Mouse (Mus musculus) retina, adult 2 months (tissue): ENCODE results near the gene Ccdc194.
"Not testable (repeated sequence)": the region's sequence is repeated elsewhere in the genome, so short reads cannot be mapped to it uniquely, and the experiment has no call there.

ENCODE experiments used
- DNase-seq: peaks from one replicate; pipeline ENCODE4 v3.0.0-alpha.2; 2012; ENCODE audit warnings: low read depth, low spot score

Ccdc194 gene

DNA sequence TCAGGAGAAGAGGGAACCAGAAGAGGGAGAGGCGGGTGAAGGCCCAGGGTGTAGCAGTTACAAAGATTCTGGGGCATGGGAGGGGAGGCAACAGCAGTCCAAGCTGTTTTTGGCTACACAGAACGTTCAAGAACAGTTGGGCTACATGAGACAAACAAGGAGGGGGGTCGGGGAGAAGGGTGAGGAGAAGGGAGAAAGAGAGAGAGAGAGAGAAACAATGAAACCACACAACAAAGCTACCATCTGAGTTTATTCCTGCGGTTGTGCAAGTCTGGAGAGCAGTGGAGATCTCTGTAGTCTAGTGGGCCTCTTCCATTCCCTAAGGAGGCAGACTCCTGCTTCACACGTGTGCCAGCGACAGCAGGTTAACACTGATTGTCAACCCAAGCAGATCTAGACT lies 28.5 kb upstream of the Ccdc194 start:
- no peak for DNase-seq

DNA sequence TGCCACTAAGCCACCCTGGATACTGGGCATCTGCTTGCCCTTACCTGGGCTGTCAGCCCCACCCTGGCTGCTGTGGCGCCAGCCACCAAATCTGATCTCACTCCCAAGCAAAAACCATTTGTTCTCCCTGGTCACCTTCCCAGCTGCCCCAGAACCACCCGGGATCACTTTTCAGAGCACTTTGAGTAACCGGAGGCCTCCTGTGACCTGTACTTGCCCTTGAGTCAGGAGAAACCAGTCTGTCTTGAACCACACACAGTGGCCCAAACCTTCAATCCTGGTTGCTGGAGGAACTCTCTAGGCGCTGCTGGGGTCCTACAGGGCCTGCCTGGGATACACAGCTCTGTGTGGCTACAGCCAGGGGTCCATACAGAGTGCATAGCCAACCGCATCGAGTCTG lies 27.3 kb upstream of the Ccdc194 start:
- DNase-seq, result no peak

DNA sequence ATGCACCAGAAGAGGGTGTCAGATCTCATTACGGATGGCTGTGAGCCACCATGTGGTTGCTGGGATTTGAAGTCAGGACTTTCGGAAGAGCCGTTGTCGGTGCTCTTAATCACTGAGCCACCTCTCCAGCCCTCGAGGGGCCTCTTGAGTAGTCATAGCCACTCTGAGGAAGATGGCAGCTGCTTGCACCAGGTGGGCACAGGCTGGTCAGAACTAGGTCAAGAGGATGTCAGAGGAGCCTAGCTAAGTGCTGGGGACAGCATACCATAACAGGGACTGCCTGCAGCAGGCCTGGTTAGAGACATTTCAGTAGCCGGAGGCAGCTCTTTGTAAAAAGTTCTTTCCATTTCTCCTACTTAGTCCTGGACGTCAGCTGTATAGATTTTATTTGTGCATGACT lies 25.2 kb upstream of the Ccdc194 start:
- no peak for DNase-seq

DNA sequence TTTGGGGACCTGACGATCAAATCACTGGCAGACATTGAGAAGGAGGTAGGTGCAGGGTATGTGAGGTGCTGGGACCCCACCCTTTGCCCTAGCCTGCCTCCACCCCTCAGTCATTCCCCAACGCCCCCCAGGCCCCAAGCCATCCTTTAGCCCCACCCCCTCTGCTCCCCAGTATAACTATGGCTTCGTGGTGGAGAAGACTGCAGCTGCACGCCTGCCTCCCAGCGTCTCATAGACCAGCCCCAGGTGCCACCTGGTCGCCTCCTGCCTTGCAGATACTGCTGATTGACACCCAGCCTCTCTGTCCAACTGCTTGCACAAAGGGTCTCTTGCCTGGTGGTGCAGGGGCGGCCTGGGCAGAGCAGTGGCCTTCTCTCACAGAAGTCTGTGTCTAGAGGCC lies 22.1 kb upstream of the Ccdc194 start:
- no peak for DNase-seq

DNA sequence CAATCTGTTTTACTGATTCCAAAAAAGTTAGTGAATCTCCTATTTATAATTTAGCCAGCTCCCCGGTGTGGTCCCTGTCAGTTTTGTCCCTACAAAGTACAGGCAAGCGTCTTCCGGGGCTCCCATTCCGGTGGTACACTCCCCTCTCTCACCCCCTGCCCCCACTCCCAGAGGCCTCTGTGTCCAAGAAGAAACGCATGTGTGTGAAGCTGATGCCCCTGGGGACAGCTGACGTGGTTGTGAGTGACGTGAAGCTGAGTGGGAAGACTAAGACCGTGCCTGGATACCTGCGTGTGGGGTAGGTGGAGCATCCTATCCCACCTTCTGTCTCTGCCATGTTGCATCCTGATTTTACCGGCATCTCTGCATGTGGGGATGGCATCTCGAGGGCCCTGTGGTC lies 19.5 kb upstream of the Ccdc194 start:
- no peak for DNase-seq

DNA sequence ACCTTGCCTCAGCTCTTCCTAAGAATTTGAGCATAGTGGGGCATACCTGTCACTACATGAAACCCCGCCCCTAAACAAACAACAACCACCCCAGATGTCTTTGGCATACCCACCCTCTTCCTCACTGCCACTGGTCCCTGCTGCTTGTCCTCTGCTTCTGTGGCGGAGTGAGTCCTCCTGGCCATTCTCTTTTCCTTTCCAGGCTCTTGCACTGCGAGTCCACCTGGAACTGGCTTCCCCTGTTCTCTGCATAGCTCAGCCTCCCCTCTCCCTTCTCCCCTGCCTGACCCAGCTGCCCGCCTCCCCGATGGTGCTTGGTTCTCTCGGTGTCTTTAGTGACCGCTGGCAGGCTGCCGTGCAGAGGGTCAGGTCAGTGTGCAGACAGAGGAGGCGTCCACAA lies 18.2 kb upstream of the Ccdc194 start:
- DNase-seq, result no peak

DNA sequence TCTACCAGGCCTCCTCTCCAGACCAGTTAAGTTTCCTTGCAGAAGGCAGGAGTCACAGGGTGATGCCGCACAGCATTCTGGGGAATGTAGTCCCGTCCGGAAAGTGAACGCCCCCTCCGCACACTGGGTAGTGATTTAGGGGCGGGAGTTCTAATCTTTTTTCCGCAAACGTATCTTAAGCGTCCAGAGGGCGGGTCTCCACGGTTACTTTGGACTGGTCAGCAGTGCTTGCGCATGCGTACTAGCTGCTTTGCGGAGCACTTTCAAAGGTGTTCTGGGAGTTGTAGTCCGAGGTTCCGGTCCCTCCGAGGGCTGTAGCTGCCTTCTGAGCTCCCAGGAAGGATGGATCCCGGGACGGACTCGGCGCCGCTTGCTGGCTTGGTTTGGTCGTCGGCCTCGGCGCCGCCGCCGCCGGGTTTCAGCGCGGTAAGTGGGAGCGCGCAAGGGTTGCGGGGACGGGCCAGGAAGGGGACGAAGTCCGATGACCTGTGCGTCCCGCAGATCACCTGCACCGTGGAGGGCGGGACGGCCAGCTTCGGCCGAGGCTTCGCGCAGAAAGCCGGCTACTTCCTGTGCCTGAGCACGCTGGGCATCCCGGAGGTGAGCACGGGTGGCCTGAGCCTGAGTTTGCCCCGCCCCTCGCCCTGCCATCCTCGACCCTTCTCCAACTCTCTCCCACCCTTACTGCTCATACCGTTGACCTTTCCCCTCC lies 17.3 kb upstream of the Ccdc194 start, which contains the start of gene Mvb12a:
Gene Mvb12a, plus strand, starts transcription at position 291 of the 712 bp plus-strand sequence.
- peak; percentile 98 for DNase-seq

DNA sequence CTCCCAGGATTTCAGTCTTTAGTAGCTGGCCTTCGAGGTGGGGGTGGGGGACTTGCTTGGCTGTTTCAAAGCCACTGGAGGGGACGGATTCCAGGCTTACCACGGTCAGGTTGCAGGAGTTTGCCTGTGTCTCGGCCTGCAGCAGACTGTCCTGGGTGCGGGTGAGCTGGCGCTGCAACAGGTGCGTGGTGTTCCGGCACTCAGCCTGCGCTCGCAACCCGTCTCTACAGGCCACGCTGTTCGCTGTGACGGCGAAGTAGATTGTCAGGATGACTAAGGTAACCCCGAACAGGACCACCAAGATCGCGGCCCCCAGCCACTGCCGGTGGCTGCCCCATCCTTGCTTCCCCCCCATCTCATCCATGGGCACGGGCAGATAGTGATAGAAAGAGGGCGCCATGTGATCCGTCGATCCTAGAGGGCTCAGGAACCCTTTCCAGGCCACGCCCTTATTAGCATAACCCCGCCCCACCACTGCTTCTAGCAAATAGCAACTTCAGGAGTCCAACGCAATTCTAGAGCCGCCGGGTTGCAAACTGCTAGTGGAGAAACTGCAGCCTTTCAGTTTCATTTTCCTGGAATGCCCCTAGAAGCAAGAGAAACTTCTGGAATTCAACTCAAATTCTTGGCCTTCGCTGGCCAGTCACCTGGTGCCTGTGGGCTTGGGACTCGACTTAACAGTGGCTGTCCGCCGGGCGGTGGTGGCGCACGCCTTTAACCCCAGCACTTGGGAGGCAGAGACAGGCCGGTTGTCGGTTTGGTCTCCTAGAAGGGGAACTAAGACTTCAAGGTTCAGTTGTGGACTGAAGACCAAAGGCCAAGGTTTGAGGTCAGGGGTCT lies 11.7 kb upstream of the Ccdc194 start, which contains the start of gene Bst2:
Gene Bst2, minus strand, starts transcription at position 429 of the 840 bp plus-strand sequence.
- DNase-seq, result peak; percentile 28

DNA sequence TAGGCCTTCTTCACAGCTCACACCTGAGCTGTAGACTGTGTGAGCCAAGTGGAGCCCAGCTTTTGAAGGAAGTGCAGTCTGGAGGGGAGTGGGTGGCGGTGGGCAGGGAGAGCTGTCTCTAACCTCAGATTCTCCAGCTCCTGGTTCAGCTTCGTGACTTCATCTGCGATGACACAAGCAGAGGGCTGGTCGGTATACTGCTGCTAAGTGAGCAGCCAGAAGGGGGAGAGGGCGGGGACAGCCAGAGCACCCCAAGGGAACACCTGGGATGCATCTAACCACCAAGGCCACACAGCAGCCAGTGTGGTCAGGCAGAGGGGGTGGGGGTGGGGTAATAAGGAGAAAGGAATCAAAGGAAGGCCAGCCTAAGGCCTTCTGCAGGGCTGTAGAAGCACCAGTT lies 10.2 kb upstream of the Ccdc194 start:
- DNase-seq, result no peak

DNA sequence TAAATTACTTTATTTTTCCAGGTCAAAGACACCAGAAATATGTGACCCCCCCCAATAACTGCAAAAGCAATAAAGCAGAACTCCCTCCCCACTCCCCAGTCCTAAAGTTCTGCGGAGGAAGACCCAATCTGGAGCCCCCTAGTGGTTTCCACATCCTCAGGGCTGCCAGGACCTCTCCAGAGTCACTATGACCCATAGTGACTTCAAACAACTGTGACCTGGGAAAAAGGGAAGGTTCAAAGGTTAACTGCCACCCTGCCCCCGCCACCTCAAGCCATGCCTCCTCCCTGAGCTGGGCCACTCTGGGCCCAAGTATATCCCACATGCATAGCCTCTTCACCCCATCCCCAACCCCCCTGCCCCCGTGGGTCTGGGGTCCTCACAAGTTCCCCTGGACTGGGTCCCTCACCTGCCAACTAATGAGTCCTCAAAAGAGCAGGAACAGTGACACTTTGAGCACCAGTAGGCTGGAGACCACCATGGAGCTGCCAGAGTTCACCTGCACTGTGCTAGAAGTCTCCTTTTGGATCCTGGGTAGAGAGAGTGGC lies 8.8 kb upstream of the Ccdc194 start:
- DNase-seq, result no peak

DNA sequence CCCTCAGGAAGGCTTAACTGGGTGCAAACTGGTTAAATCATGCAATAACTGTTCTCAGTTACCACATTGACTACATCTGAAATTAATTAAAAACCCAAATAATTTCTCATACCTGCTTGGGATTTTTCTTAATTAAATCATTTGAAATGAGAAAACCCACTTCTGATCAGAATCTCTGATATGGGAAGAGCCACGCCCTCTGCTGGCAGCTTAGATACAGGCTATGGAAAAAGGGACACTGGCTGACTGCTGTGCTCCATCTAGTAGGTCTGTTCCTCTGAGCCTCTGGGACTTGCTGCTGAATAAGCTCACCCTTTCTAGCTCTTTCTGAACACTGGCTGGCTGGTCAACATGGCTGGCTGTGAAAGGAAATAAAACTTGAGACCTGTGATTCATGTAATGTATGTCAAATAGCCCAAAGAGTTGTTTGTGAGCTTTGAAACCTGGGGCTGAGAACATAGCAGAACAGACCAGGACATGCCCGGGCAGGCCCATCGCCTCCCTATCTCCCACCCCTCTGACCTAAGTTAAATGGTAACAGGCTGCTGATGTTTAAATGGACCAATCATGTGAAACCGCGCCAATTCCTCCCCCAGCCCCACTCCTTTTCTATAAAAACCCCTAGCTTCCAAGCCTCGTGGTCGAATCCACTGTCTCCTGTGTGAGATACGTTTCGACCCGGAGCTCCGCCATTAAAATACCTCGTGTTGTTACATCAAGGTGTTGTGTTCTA lies 5.4 kb upstream of the Ccdc194 start:
- DNase-seq, result not testable (repeated sequence)

DNA sequence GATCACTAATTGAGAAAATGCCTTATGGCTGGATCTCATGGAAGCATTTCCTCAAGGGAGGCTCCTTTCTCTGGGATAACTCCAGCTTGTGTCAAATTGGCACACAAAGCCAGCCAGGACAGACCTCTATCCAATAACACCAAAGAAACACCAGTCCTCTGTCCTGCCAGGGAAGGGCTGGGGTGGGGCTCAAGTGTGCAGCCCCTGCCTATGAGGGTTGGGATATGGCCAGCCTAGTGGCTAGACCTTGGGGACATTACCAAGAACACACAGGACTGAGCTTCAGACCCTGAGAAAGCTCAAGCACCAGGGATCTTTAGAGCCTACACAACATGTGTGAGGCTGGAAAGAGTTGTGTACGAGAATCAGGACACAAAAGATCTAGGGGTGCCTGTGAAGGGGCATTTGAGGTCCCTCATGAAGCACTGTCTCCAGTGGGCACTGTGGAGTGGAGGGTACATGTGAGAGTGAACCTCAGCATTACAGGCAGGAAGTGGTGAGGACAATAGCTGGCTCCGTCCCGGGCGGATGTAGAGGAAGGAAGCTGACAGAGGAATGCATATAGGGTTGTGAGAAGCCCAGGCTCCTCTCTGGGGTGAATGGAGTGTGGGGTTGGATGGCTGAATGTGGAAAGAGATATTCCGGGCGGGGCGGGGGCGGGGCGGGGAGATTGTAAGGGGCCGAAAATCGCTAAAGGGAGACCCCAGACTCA lies 3.0 kb upstream of the Ccdc194 start:
- no peak for DNase-seq

DNA sequence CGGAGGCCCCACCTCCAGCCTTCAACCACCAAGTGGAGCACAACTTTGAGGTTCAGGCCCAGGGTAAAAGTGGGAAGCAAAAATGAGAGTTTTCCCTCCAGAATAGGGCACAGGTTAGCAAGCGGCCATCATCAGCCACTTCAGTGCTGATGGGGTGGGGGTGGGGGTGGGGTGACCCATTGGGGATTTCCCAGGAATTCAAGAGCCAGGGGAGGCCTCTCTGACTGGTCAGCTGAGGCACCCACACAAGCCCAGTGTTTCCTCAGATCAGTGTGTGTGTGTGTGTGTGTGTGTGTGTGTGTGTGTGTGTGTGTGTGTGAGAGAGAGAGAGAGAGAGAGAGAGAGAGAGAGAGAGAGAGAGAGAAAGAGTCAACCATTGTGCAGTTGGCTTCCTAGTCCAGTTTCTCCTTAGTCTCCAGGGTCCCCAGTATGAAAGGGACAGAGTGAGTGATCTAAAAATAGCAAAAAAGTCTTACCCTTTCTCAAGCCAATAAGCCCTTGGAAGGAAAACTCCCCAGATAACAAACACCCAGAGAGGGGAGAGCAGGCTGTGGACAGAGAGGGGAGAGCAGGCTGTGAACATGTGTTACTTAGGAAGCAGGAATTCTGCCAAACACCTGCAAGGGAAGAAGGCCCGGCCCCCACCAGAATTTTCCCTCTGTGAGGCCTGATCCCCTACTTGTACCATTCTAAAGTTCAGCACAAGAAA lies 1.8 kb upstream of the Ccdc194 start:
- no peak for DNase-seq

DNA sequence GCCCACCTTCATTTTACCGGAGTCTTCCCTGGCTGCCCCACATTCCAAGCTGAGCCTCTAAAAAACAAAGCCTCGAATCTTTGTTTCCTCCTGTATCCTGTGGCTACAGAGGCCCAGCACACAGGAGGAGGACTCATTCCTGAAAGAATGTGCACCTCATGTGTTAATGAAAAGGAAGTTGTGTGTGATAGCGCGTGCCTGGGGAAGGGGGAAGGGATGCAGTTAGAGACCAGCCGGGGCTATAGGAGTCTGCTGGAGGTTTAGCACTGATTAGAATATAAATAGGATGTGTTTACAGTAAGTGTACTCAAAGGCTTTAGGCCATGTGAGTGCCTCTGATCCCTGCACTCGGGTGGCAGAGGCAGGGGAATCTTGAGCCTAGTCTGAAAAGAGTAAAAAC lies 761 bp upstream of the Ccdc194 start:
- DNase-seq, result no peak

DNA sequence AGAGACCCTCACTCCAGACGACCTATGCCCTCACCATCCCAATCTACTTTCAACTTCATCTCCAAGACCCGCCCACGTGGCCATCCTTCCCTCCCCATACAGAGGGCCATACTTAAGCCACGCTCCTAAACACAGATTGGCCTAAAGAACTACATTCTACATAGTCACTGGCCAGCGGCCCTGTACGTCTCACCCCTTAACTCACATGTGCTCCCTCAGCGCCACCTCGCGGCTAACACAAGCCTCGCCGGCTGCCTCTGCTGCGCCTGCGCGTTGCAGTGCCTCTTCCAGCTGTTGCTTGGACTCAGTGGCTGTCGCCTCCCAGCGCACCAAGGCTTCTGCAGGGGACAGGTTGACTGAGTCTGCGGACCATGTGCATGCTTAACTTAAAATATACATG lies 3.9 kb downstream of the Ccdc194 start:
- DNase-seq, result peak; percentile 72

DNA sequence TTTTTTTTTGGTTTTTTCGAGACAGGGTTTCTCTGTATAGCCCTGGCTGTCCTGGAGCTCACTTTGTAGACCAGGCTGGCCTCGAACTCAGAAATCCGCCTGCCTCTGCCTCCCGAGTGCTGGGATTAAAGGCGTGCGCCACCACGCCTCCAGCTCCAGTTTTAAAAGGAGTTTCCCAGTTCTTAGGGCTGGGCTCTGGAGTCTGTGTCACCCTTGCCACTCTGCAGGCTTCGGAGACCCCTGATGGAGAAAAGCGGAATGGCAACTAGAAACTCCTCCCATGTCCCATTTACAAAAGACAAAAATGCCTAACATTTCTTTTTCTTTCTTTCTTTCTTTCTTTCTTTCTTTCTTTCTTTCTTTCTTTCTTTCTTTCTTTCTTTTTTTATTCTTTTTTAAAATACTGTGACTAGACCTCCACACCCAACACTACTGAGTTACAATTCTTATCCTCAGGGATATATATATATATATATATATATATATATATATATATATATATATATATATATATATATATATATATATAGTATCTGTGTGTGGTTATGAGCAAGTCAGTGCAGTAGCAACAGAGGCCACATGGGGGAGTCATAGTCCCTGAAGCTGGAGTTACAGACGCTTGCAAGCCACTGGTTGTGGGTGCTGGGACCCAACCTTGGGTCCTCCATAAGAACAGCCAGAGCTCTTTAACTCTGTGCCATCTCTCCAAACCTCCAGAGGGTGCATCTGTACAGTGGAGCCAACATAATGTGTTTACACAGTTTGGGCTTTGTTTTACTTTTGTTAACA lies 6.3 kb downstream of the Ccdc194 start:
- DNase-seq, result not testable (repeated sequence)

DNA sequence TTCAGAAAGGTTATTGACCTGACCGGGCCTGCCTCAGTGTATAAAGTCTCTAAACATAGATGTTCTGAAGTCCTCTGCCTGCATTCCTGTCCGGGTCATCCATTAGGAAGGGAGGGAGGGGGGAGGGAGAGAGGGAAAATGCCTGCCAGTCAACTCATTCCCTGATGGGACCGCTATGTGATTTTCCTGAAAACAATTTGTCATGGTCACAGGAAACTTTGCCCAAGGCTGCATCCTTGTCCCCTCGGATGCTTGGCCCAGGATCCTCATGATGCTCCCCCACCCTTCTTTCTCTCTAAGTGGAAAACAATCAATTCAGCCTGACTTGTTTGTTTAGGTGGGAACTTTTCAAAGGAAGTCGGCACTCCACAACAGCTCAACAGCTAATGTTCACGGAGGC lies 8.7 kb downstream of the Ccdc194 start:
- DNase-seq, result no peak

DNA sequence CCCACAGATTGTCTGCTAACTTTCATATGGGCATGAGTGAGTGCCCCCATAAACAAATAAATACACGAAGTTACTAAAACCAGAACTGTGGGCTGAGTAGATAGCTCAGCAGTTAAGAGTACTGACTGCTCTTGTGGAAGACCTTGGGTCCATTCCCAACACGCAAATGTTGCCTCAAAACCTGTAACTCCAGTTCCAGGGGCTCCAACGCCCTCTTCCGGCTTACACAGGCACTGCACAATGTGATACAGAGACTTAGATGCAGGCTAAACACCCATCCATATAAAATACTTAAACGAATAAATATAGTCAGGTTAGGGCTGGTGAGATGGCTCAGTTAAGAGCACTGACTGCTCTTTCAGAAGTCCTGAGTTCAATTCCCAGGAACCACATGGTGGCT lies 10.5 kb downstream of the Ccdc194 start:
- DNase-seq, result no peak

DNA sequence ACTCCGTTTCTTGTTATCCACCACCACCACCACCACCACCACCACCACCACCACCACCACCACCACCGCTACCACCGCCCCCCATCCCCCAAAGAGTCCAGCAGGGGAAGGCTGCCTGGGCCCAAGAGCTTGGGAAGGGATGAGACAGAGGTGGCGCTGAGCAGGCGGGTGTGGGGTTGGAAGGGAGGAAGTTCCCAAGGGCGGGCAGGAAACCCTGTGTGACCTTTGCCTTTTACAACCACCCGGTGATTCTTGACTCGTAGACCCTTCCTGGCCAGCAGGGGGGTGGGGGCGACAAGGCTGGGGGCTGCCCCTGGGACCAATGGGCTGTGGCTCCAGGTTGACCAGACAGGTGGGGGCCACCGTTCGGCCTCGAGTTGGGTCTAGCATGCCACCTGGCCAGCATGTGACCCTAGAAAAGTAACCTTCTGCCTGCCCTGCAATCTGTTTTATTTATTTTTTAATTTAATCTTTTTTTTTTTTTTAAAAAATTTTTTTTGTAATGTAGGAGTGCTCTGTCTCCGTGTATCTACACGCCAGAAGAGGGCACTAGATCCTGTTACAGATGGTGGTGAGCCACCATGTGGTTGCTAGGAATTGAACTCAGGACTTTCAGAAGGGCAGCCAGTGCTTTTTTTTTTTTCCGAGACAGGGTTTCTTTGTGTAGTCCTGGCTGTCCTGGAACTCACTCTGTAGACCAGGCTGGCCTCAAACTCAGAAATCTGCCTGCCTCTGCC lies 12.3 kb downstream of the Ccdc194 start:
- no peak for DNase-seq
